Mouse (Mus musculus): ENCODE measurements around the gene Prune1.

- TF ChIP-seq CTCF (IDR thresholded peaks at IDR 0.05; ENCODE audit: borderline replicate concordance, control insufficient read depth, extremely low read depth, insufficient read depth, low read length, poor library complexity) (no peak), POLR2A (IDR thresholded peaks at IDR 0.05; ENCODE audit: control insufficient read depth, extremely low read depth, insufficient read depth, low read length, poor library complexity) (no peak)
Observed at GRCm38 (mm10) chr3:95223041-95223440, 58.8 kb downstream of the Prune1 start.
